Mouse (Mus musculus): Measurements from ENCODE around the gene Olfr907. TPM values are rescaled to one million over a fixed set of nuclear protein-coding genes. Genes with fewer than 3 reads are reported as not detected.

The Olfr907 gene
- not detected for total RNA-seq (2022)

- no peak for DNase-seq (ENCODE audit: low spot score)
Observed at GRCm38 (mm10) chr9:38495501-38495900, at the start of gene Olfr907. Olfr907 (plus strand) TSS chr9:38495801.

GRCm38 (mm10) chr9:38447352-38447751 is 48.2 kb upstream of the Olfr907 start, which contains the start of gene Olfr902:
Olfr902 (plus strand) TSS chr9:38447652.
- DNase-seq (ENCODE audit: low spot score): no peak

GRCm38 (mm10) chr9:38462844-38463243 is 32.8 kb upstream of the Olfr907 start, which contains the start of gene Olfr904:
Olfr904 (plus strand) TSS chr9:38463144.
- no peak for DNase-seq (ENCODE audit: low spot score)

- DNase-seq (ENCODE audit: low spot score): no peak
Observed at GRCm38 (mm10) chr9:38470807-38471206, 24.8 kb upstream of the Olfr907 start, which contains the start of gene Olfr905. Olfr905 (plus strand) TSS chr9:38471107.

GRCm38 (mm10) chr9:38486785-38487184 is 8.8 kb upstream of the Olfr907 start, which contains the start of gene Olfr906:
Olfr906 (plus strand) TSS chr9:38487085.
- DNase-seq (ENCODE audit: low spot score): no peak

- no peak for DNase-seq (ENCODE audit: low spot score)
Observed at GRCm38 (mm10) chr9:38512353-38512752, 16.8 kb downstream of the Olfr907 start.

GRCm38 (mm10) chr9:38521280-38521679 is 25.7 kb downstream of the Olfr907 start, which contains the start of gene Olfr911-ps1:
Olfr911-ps1 (plus strand) TSS chr9:38521580.
- no peak for DNase-seq (ENCODE audit: low spot score)

GRCm38 (mm10) chr9:38537549-38537948 is 41.9 kb downstream of the Olfr907 start, which contains the start of gene Olfr910:
Olfr910 (plus strand) TSS chr9:38537849.
- no peak for DNase-seq (ENCODE audit: low spot score)

Other genes with a start within 250 kb of the Olfr907 start
- gene Olfr143, start 243.0 kb upstream of the Olfr907 start, total RNA-seq (2022): not detected
- not detected for gene Olfr895, start 227.9 kb upstream of the Olfr907 start, total RNA-seq (2022)
- not detected for gene Olfr896-ps1, start 204.7 kb upstream of the Olfr907 start, total RNA-seq (2022)
- not detected for gene Olfr25, start 166.7 kb upstream of the Olfr907 start, total RNA-seq (2022)
- gene Olfr898, start 147.4 kb upstream of the Olfr907 start, total RNA-seq (2022): not detected
- gene Olfr250, start 128.9 kb upstream of the Olfr907 start, total RNA-seq (2022): not detected
- gene Olfr251, start 118.7 kb upstream of the Olfr907 start, total RNA-seq (2022): not detected
- gene Olfr147, start 94.1 kb upstream of the Olfr907 start, total RNA-seq (2022): not detected
- not detected for gene Olfr901, start 66.3 kb upstream of the Olfr907 start, total RNA-seq (2022)
- not detected for gene Olfr902, start 48.1 kb upstream of the Olfr907 start, total RNA-seq (2022)
- not detected for gene Olfr904, start 32.7 kb upstream of the Olfr907 start, total RNA-seq (2022)
- gene Olfr905, start 24.7 kb upstream of the Olfr907 start, total RNA-seq (2022): not detected
- not detected for gene Olfr906, start 8.7 kb upstream of the Olfr907 start, total RNA-seq (2022)
- not detected for gene Olfr911-ps1, start 25.8 kb downstream of the Olfr907 start, total RNA-seq (2022)
- not detected for gene Olfr910, start 42.0 kb downstream of the Olfr907 start, total RNA-seq (2022)
- gene Olfr912, start 84.4 kb downstream of the Olfr907 start, total RNA-seq (2022): not detected
- not detected for gene Olfr913, start 97.0 kb downstream of the Olfr907 start, total RNA-seq (2022)
- not detected for gene Olfr914, start 109.3 kb downstream of the Olfr907 start, total RNA-seq (2022)
- not detected for gene Olfr916, start 164.1 kb downstream of the Olfr907 start, total RNA-seq (2022)
- gene Olfr917, start 170.0 kb downstream of the Olfr907 start, total RNA-seq (2022): not detected
- not detected for gene Olfr918, start 178.8 kb downstream of the Olfr907 start, total RNA-seq (2022)
- gene Olfr919, start 207.9 kb downstream of the Olfr907 start, total RNA-seq (2022): not detected
- 10 to 100 TPM; 18.4 to 25.0 (median 22.9) TPM for gene Vwa5a, start 222.5 kb downstream of the Olfr907 start, total RNA-seq (2022)